ENCODE assay signal across 8 mouse cellular contexts in the genomic region with DNA sequence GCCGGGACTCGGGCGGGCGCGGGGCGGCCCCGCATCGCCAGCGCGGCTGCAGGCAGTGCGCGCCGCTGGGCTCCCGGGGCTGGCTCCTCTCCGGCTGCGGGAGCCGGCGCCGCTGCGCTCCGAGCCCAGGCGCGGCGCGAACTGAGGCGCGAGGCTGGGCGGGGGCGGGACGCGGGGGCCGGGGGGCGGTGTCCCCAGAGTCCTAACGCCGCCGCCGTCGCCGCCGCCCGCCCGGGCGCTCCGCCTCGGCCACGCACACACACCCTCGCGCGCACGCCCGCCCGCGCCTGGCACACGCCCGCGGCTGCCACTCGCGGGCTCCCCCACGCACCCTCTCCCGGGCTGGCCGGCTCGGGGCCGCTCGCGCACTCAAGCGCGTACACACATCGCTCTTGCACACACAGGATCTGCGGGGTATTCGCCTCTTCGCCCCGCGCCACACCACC. TPM values are rescaled to one million over a fixed set of nuclear protein-coding genes. Genes with fewer than 3 reads are reported as not detected.
A peak's percentile ranks its signal among the peaks of the same experiment; 100 is the strongest.
DNase-seq lines count a peak whose midpoint lies in the region; ATAC-seq and TF ChIP-seq lines count a peak whose summit lies in the region.
"Had no signal": no experiment of that assay in that cellular context is flagged by ENCODE, and none has a peak within 500 bp of the region (broad histone marks: within the 10 kb centered on the region; RNA-seq: fewer than 3 reads in every experiment).

A gene (minus strand): TSS at position 207 of the 446 bp plus-strand sequence.

- H3K36me3 ChIP-seq in embryonic facial prominence, embryonic 11.5 days (replicated peaks; ENCODE audit: control insufficient read depth, insufficient read depth, low read depth, low read length): no peaks in the 10 kb centered on the region
- H3K36me3 ChIP-seq in hindbrain, postnatal 0 days (ENCODE audit: insufficient read depth, low read length): no peaks in the 10 kb centered on the region
- no peaks in the 10 kb centered on the region for H3K36me3 ChIP-seq in liver, embryonic 13.5 days

- TF ChIP-seq CTCF in hindbrain, postnatal 0 days (IDR thresholded peaks at IDR 0.05; ENCODE audit: low read depth): no peak

- peak; percentile 49; the same call in 1 of the 2 replicates for ATAC-seq in embryonic facial prominence, embryonic 11.5 days (replicated peaks; ENCODE audit: insufficient number of reproducible peaks, low FRiP score, low TSS enrichment, low read depth)
- ATAC-seq in hindbrain, postnatal 0 days: peak; percentile 69
- no peak for ATAC-seq in liver, embryonic 13.5 days (ENCODE audit: low read depth)

- H3K27ac ChIP-seq in embryonic facial prominence, embryonic 11.5 days (replicated peaks; ENCODE audit: low read depth, low read length): no peak within 1 kb of the TSS
- H3K27ac ChIP-seq in hindbrain, postnatal 0 days: peak within 1 kb of the TSS; percentile 64; the same call in 1 of the 2 replicates
- H3K27ac ChIP-seq in liver, embryonic 13.5 days: no peak within 1 kb of the TSS

- H3K9me3 ChIP-seq in embryonic facial prominence, embryonic 11.5 days (replicated peaks; ENCODE audit: control insufficient read depth, low read length): no peaks in the 10 kb centered on the region
- no peaks in the 10 kb centered on the region for H3K9me3 ChIP-seq in hindbrain, postnatal 0 days (ENCODE audit: low read length)
- H3K9me3 ChIP-seq in liver, embryonic 13.5 days (replicated peaks): no peaks in the 10 kb centered on the region

- H3K4me2 ChIP-seq in embryonic facial prominence, embryonic 11.5 days (ENCODE audit: low read depth, low read length): peak within 1 kb of the TSS; percentile 98
- H3K4me2 ChIP-seq in hindbrain, postnatal 0 days (ENCODE audit: low read depth, low read length): peak within 1 kb of the TSS; percentile 92
- H3K4me2 ChIP-seq in liver, embryonic 13.5 days: peak within 1 kb of the TSS; percentile 59

- peaks cover 32% of the 10 kb centered on the region for H3K27me3 ChIP-seq in embryonic facial prominence, embryonic 11.5 days (ENCODE audit: control insufficient read depth, insufficient read depth, low read length)
- no peaks in the 10 kb centered on the region; the same call in 1 of the 2 replicates for H3K27me3 ChIP-seq in hindbrain, postnatal 0 days (ENCODE audit: insufficient read depth, low read length)
- peaks cover 63% of the 10 kb centered on the region for H3K27me3 ChIP-seq in liver, embryonic 13.5 days

- H3K4me3 ChIP-seq in embryonic facial prominence, embryonic 11.5 days (ENCODE audit: low read depth, low read length): peak within 1 kb of the TSS; percentile 55
- peak within 1 kb of the TSS; percentile 72 for H3K4me3 ChIP-seq in hindbrain, postnatal 0 days (ENCODE audit: low read length)
- peak within 1 kb of the TSS; percentile 44 for H3K4me3 ChIP-seq in liver, embryonic 13.5 days (replicated peaks)

- DNase-seq in ovary, postnatal 36 days (ENCODE audit: low spot score): peak; percentile 10
- DNase-seq in ovary, postnatal 10 days (ENCODE audit: low spot score): no peak
- peak; percentile 34 for DNase-seq in embryonic facial prominence, embryonic 11.5 days (ENCODE audit: low spot score)
- DNase-seq in hindbrain, postnatal 0 days (ENCODE audit: low spot score): peak; percentile 70
- no peak for DNase-seq in liver, embryonic 13.5 days
- peak; percentile 65 for DNase-seq in right cerebral cortex, postnatal 4 days
- DNase-seq in urinary bladder, postnatal 25 days (ENCODE audit: low spot score): no peak

- H3K4me1 ChIP-seq in embryonic facial prominence, embryonic 11.5 days (ENCODE audit: control insufficient read depth, insufficient read depth, low read length): peaks cover 4% of the 10 kb centered on the region
- H3K4me1 ChIP-seq in hindbrain, postnatal 0 days (ENCODE audit: insufficient read depth, low read length): 0 out of 2 replicates have a peak, but pooled peaks cover 7% of the 10 kb centered on the region
- H3K4me1 ChIP-seq in liver, embryonic 13.5 days (replicated peaks): no peaks in the 10 kb centered on the region

- 1% methylated on average over 42 of the region's 73 CpGs for WGBS in embryonic facial prominence, embryonic 11.5 days
- under 1% methylated on average over 49 of the region's 73 CpGs for WGBS in hindbrain, postnatal 0 days
- 2% methylated on average over 63 of the region's 73 CpGs for WGBS in liver, embryonic 13.5 days (ENCODE audit: insufficient replicate concordance)

- H3K9ac ChIP-seq in embryonic facial prominence, embryonic 11.5 days (replicated peaks; ENCODE audit: low read length): peak within 1 kb of the TSS; percentile 51
- H3K9ac ChIP-seq in hindbrain, postnatal 0 days (replicated peaks; ENCODE audit: low read length): peak within 1 kb of the TSS; percentile 65
- H3K9ac ChIP-seq in liver, embryonic 13.5 days: no peak within 1 kb of the TSS

RNA-seq across cellular contexts. Expression of the gene that starts here (rescaled TPM):
- 0.82 and 1.00 TPM in 2 replicates for polyA plus RNA-seq in embryonic facial prominence, embryonic 11.5 days (2014; fragmentation: Nextera tagmentation; extraction: Ambion mirVana)
- total RNA-seq in hindbrain, postnatal 0 days (2014; rRNA removed): 68.3 and 77.2 TPM in 2 replicates
- 13.0 and 15.7 TPM in 2 replicates for polyA plus RNA-seq in hindbrain, postnatal 0 days (2015; fragmentation: Nextera tagmentation; extraction: Ambion mirVana)
- polyA plus RNA-seq in liver, embryonic 13.5 days (2015; fragmentation: Nextera tagmentation; extraction: Ambion mirVana): 0.01 and 0.12 TPM in 2 replicates
- total RNA-seq: neutrophil, adult 5-6 weeks had no signal

Comparison
In these comparisons a context has a peak if more than half of its experiments do, and no peak if none do; other contexts are left out.
1. DNase-seq: peak in ovary, postnatal 36 days (single experiment), hindbrain, postnatal 0 days (single experiment) and right cerebral cortex, postnatal 4 days (single experiment); none in ovary, postnatal 10 days (single experiment), liver, embryonic 13.5 days (single experiment) and urinary bladder, postnatal 25 days (single experiment).
2. Peak in DNase-seq, ATAC-seq, H3K4me3 ChIP-seq, H3K9ac ChIP-seq and H3K4me2 ChIP-seq in embryonic facial prominence, embryonic 11.5 days; RNA of the gene not detected or under 1 TPM.
3. Peak in every context shown above with its lines, with median percentiles within 50 percentile points of each other: H3K4me2 ChIP-seq and H3K4me3 ChIP-seq.